Mouse (Mus musculus): ENCODE measurements around the gene Man2a2. TPM values are rescaled to one million over a fixed set of nuclear protein-coding genes. Genes with fewer than 3 reads are reported as not detected.

The Man2a2 gene
- polyA plus RNA-seq, 1 experiment from 2014 or later = 25.7 TPM

DNA sequence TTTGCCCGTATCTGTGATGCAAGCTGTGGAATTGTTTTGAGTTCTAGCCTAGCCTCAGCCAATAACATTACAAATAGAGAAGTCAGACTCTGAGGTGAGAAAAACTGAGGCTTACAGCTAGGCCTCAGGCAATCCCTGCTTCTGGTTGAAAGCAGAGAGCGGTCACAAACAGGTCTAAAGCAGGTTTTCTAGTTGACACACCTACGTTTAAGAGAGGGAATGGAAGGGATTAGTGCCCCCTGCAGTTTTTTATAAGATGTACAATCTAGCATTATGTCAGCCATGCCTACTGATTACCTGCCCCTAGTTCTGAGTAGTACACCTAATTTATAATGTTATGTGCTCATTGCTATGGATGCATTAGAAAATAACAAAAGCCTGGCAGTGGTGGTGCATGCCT, 63.4 kb downstream of the Man2a2 start:
- WGBS = 83% methylated on average over 3 of the region's 3 CpGs
- Histone ChIP-seq H3K27me3 (no peaks in the 10 kb centered on the region), H3K4me3 (replicated peaks) (no peak overlapping the region), H3K9ac (replicated peaks) (no peak overlapping the region), H3K4me1 (replicated peaks) (no peaks in the 10 kb centered on the region), H3K36me3 (peaks cover 95% of the 10 kb centered on the region), H3K9me3 (no peaks in the 10 kb centered on the region), H3K4me2 (no peak overlapping the region), H3K27ac (no peak overlapping the region)
- ATAC-seq (ENCODE audit: insufficient number of reproducible peaks, insufficient read depth, low FRiP score, low TSS enrichment, low read depth) = no peak

DNA sequence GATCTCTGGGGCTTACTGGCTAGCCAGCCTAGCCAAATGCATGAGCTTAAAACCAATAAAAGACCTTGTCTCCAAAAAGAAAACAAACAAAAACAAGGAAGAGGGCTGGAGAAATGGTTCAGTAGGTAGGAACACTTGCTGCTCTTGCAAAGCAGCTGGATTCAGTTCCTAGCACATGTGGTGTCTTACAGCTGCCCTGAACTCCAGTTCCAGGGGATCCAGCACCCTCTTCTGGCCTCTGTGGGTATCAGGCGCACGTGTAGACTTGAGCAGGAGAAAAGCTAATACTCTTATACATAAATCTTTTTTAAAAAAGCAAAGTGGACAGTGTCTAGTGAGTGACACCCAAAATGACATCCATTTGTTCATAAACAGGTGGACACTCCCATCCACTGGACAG, 69.7 kb downstream of the Man2a2 start:
- no peak overlapping the region for H3K9ac ChIP-seq (replicated peaks)
- H3K36me3 ChIP-seq = peaks cover 80% of the 10 kb centered on the region
- 81% methylated on average over 2 of the region's 2 CpGs for WGBS
- no peak overlapping the region for H3K4me3 ChIP-seq (replicated peaks)
- no peak overlapping the region for H3K4me2 ChIP-seq
- peaks cover 9% of the 10 kb centered on the region for H3K4me1 ChIP-seq (replicated peaks)
- no peaks in the 10 kb centered on the region for H3K9me3 ChIP-seq
- no peak for ATAC-seq (ENCODE audit: insufficient number of reproducible peaks, insufficient read depth, low FRiP score, low TSS enrichment, low read depth)
- H3K27me3 ChIP-seq = no peaks in the 10 kb centered on the region
- no peak overlapping the region for H3K27ac ChIP-seq

DNA sequence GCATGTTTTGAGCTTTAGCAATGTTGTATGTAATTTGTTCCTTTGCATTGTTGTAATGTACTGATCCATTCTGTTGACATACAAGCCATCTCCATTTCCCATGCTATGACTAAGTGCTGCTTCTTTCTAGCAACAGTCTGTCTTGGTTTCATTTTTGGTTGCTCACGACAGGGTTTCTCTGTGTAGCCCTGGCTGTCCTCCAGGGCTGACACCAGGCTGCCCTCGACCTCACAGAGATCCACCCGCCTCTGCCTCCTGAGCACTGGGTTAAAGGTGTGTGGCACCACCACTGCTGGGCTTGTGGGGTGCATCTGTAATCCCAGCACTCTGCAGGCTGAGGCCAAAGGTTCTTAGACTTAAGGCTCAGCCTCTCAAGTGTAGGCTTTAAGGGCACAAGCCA, 71.6 kb downstream of the Man2a2 start:
- Histone ChIP-seq H3K4me3 (replicated peaks) (no peak overlapping the region), H3K9ac (replicated peaks) (no peak overlapping the region), H3K4me2 (no peak overlapping the region), H3K4me1 (replicated peaks) (peaks cover 22% of the 10 kb centered on the region), H3K9me3 (no peaks in the 10 kb centered on the region), H3K27ac (no peak overlapping the region), H3K27me3 (no peaks in the 10 kb centered on the region), H3K36me3 (peaks cover 61% of the 10 kb centered on the region)
- 97% methylated on average over 3 of the region's 3 CpGs for WGBS
- no peak for ATAC-seq (ENCODE audit: insufficient number of reproducible peaks, insufficient read depth, low FRiP score, low TSS enrichment, low read depth)

Other genes with a start within 250 kb of the Man2a2 start
- gene Sema4b, start 184.5 kb downstream of the Man2a2 start, polyA plus RNA-seq (2016; fragmentation: Nextera tagmentation; extraction: Ambion mirVana) = 12.2 and 13.5 TPM in 2 replicates
- gene Cib1, start 138.6 kb downstream of the Man2a2 start, polyA plus RNA-seq (2016; fragmentation: Nextera tagmentation; extraction: Ambion mirVana) = 47.5 and 49.7 TPM in 2 replicates
- gene Gdpgp1, start 138.5 kb downstream of the Man2a2 start, polyA plus RNA-seq (2016; fragmentation: Nextera tagmentation; extraction: Ambion mirVana) = 3.2 and 3.7 TPM in 2 replicates
- 0.41 and 0.79 TPM in 2 replicates for gene Ttll13, start 125.0 kb downstream of the Man2a2 start, polyA plus RNA-seq (2016; fragmentation: Nextera tagmentation; extraction: Ambion mirVana)
- 50.3 and 53.7 TPM in 2 replicates for gene Ngrn, start 110.2 kb downstream of the Man2a2 start, polyA plus RNA-seq (2016; fragmentation: Nextera tagmentation; extraction: Ambion mirVana)
- 12.6 and 13.7 TPM in 2 replicates for gene Vps33b, start 101.7 kb downstream of the Man2a2 start, polyA plus RNA-seq (2016; fragmentation: Nextera tagmentation; extraction: Ambion mirVana)
- 133 and 144 TPM in 2 replicates for gene Prc1, start 76.9 kb downstream of the Man2a2 start, polyA plus RNA-seq (2016; fragmentation: Nextera tagmentation; extraction: Ambion mirVana)
- 12.6 and 13.9 TPM in 2 replicates for gene Rccd1, start 46.9 kb downstream of the Man2a2 start, polyA plus RNA-seq (2016; fragmentation: Nextera tagmentation; extraction: Ambion mirVana)
- 56.9 and 61.8 TPM in 2 replicates for gene Unc45a, start 30.4 kb downstream of the Man2a2 start, polyA plus RNA-seq (2016; fragmentation: Nextera tagmentation; extraction: Ambion mirVana)
- 25.8 and 29.6 TPM in 2 replicates for gene Hddc3, start 28.3 kb downstream of the Man2a2 start, polyA plus RNA-seq (2016; fragmentation: Nextera tagmentation; extraction: Ambion mirVana)
- 10.2 and 11.0 TPM in 2 replicates for gene Fes, start 16.6 kb upstream of the Man2a2 start, polyA plus RNA-seq (2016; fragmentation: Nextera tagmentation; extraction: Ambion mirVana)
- 10.7 and 13.2 TPM in 2 replicates for gene Furin, start 34.1 kb upstream of the Man2a2 start, polyA plus RNA-seq (2016; fragmentation: Nextera tagmentation; extraction: Ambion mirVana)
- 42.1 and 45.3 TPM in 2 replicates for gene Blm, start 163.7 kb upstream of the Man2a2 start, polyA plus RNA-seq (2016; fragmentation: Nextera tagmentation; extraction: Ambion mirVana)

Measured in limb, embryonic 12.5 days (tissue).